Mouse (Mus musculus): ENCODE data around the gene Hoxc11.

DNA sequence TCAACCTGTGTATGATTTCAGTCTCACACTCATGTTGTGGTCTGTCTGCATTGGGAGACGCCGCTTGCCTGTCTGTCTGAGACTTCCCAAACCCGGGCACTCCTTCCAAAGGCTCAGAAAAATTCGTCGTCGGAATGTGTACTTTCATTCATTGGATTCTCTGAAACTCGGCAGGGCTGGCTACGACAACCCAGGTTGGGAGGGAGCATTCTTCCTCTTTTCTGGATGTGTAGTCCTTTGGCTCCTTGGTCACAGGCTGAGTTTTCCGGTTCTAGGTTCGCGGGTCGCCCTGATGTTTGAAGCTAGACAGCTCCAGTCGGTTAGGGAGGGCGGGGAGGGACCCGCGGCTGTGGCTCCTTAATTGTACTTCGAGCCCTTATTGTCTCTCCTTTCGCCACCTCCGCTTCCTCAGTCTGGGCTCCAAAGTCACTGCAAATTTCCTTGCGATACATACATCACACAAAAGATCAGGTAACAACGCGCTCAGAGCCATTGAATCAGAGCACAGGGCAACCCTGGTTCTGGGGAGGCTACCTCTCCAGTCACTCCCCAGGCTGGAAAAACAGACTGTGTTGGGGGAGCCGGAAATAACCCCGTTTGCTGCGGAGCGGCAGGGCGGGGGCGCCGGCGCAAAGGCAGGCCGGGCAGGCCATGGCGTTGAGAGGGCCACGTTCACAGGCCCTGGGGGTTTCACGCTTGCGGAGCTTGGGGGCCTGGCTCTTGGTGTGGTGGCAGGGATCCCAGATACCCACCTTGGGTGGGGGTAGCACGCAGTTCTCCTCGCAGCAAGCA is 22.6 kb downstream of the Hoxc11 start:
- no peak for TF ChIP-seq POLR2A (IDR thresholded peaks at IDR 0.05; ENCODE audit: borderline replicate concordance, insufficient read depth, low read length)
- TF ChIP-seq CTCF (IDR thresholded peaks at IDR 0.05; ENCODE audit: borderline replicate concordance, insufficient read depth, low read depth, low read length), result no peak

Data from cerebellum, adult 2 months (tissue).